Mouse (Mus musculus) C2C12 (cell line): ENCODE measurements around the gene Eef1e1.
"Not testable (repeated sequence)": the region's sequence is repeated elsewhere in the genome, so short reads cannot be mapped to it uniquely, and the experiment has no call there.

Source experiments
- CTCF ChIP-seq: IDR thresholded peaks from one replicate; pipeline ENCODE4 v1.5.1; 2011; ENCODE audit not compliant: control insufficient read depth, insufficient read depth, insufficient read length
- MAX ChIP-seq: IDR thresholded peaks from one replicate; pipeline ENCODE4 v1.6.1; 2011; ENCODE audit warnings: mild to moderate bottlenecking, control low read depth
- USF1 ChIP-seq: IDR thresholded peaks from one replicate; pipeline ENCODE4 v1.6.1; 2011; ENCODE audit warnings: low read depth, mild to moderate bottlenecking, control low read depth, moderate library complexity

GRCm38 (mm10) chr13:38671451-38671850 lies 12.6 kb upstream of the Eef1e1 start:
- TF ChIP-seq MAX, CTCF, USF1: not testable (repeated sequence)
